Mouse (Mus musculus) liver, adult (tissue): ENCODE results near the gene Olfr523.

ENCODE experiments used
- GATA4 ChIP-seq: IDR thresholded peaks from 2 replicates; pipeline ENCODE4 v1.6.1; 2014; ENCODE audit warnings: mild to moderate bottlenecking, low read length; ENCODE audit not compliant: insufficient replicate concordance

Gene Olfr523

GRCm38 (mm10) chr7:140172936-140173335 lies at the start of gene Olfr523:
TSS of gene Olfr523 (plus strand) at chr7:140173217.
- TF ChIP-seq GATA4 = no peak

- TF ChIP-seq GATA4 = no peak
Observed at GRCm38 (mm10) chr7:140124382-140124781, 48.6 kb upstream of the Olfr523 start.

- TF ChIP-seq GATA4 = no peak
Observed at GRCm38 (mm10) chr7:140125278-140126021, 47.6 kb upstream of the Olfr523 start.

- TF ChIP-seq GATA4 = no peak
Observed at GRCm38 (mm10) chr7:140126022-140126350, 47.0 kb upstream of the Olfr523 start.

- no peak for TF ChIP-seq GATA4
Observed at GRCm38 (mm10) chr7:140126934-140127333, 46.1 kb upstream of the Olfr523 start.

- no peak for TF ChIP-seq GATA4
Observed at GRCm38 (mm10) chr7:140127911-140128310, 45.1 kb upstream of the Olfr523 start.

- no peak for TF ChIP-seq GATA4
Observed at GRCm38 (mm10) chr7:140135106-140135770, 37.8 kb upstream of the Olfr523 start.

- 0 out of 2 replicates have a peak, but pooled peaks have one; percentile 72 for TF ChIP-seq GATA4
Observed at GRCm38 (mm10) chr7:140137135-140138020, 35.6 kb upstream of the Olfr523 start, which contains the start of gene Mtg1. TSS of gene Mtg1 (plus strand) at chr7:140137564.

GRCm38 (mm10) chr7:140138021-140138310 lies 35.1 kb upstream of the Olfr523 start:
- no peak for TF ChIP-seq GATA4

GRCm38 (mm10) chr7:140141350-140141749 lies 31.7 kb upstream of the Olfr523 start:
- no peak for TF ChIP-seq GATA4

- no peak for TF ChIP-seq GATA4
Observed at GRCm38 (mm10) chr7:140144550-140144949, 28.5 kb upstream of the Olfr523 start.

- no peak for TF ChIP-seq GATA4
Observed at GRCm38 (mm10) chr7:140153383-140153782, 19.6 kb upstream of the Olfr523 start.

- no peak for TF ChIP-seq GATA4
Observed at GRCm38 (mm10) chr7:140153829-140154217, 19.2 kb upstream of the Olfr523 start.

GRCm38 (mm10) chr7:140154218-140154927 lies 18.6 kb upstream of the Olfr523 start, which contains the start of gene Sprn:
TSS of gene Sprn (minus strand) at chr7:140154877.
- TF ChIP-seq GATA4 = no peak

- no peak for TF ChIP-seq GATA4
Observed at GRCm38 (mm10) chr7:140160363-140160762, 12.7 kb upstream of the Olfr523 start.
